Mouse (Mus musculus): ENCODE results near the gene Cd2. TPM values are rescaled to one million over a fixed set of nuclear protein-coding genes. Genes with fewer than 3 reads are reported as not detected.

Gene Cd2
- not detected in 2 replicates for total RNA-seq (2012; rRNA removed)
- not detected for polyA plus RNA-seq (2012; ENCODE audit: insufficient read depth in 1 of 2, insufficient read length in 2 of 2, low read depth in 1 of 2, low replicate concordance in 2 of 2, missing spikeins in 1 of 2)

GRCm38 (mm10) chr3:101287911-101288311, at the start of gene Cd2:
Cd2 (minus strand) TSS chr3:101287939.
- Histone ChIP-seq H3K27ac (ENCODE audit: control insufficient read depth, low read depth, low read length) (no peak within 1 kb of the TSS), H3K9ac (ENCODE audit: control insufficient read depth, low read depth, low read length, poor library complexity, severe bottlenecking) (no peak within 1 kb of the TSS)
- DNase-seq (ENCODE audit: low read depth, low spot score) = no peak

GRCm38 (mm10) chr3:101328617-101329016, 40.9 kb upstream of the Cd2 start:
- Histone ChIP-seq H3K9me3 (replicated peaks; ENCODE audit: insufficient read depth, low read length) (no peaks in the 10 kb centered on the region), H3K4me3 (ENCODE audit: control insufficient read depth in 1 of 2, insufficient read depth in 1 of 2, low read depth in 2 of 2, low read length in 2 of 2) (no peak overlapping the region), H3K4me1 (ENCODE audit: control insufficient read depth in 1 of 2, insufficient read depth in 2 of 2, low read length in 2 of 2) (no peaks in the 10 kb centered on the region), H3K9ac (ENCODE audit: control insufficient read depth, low read depth, low read length, poor library complexity, severe bottlenecking) (no peak overlapping the region), H3K27ac (ENCODE audit: control insufficient read depth, low read depth, low read length) (no peak overlapping the region), H3K27me3 (ENCODE audit: control insufficient read depth in 1 of 2, insufficient read depth in 2 of 2, low read length in 2 of 2) (no peaks in the 10 kb centered on the region), H3K79me2 (ENCODE audit: control insufficient read depth, insufficient read depth, low read length, poor library complexity) (no peaks in the 10 kb centered on the region), H3K36me3 (ENCODE audit: control insufficient read depth in 1 of 2, insufficient read depth in 2 of 2, low read length in 2 of 2) (no peaks in the 10 kb centered on the region)
- DNase-seq (ENCODE audit: low read depth, low spot score) = no peak
- no peak for TF ChIP-seq BHLHE40 (IDR thresholded peaks at IDR 0.05; ENCODE audit: borderline replicate concordance, low read depth, low read length)

More at GRCm38 (mm10) chr3:101287911-101288311, at the start of gene Cd2:
- no peak for TF ChIP-seq USF2 (IDR thresholded peaks at IDR 0.05; ENCODE audit: borderline replicate concordance in 1 of 2, insufficient read depth in 1 of 2, low read depth in 1 of 2, low read length in 2 of 2)
- no peak for TF ChIP-seq TCF12 (IDR thresholded peaks at IDR 0.05; ENCODE audit: low read depth, low read length)
- TF ChIP-seq MXI1 (IDR thresholded peaks at IDR 0.05; ENCODE audit: low read depth, low read length) = no peak
- TF ChIP-seq NRF1 (IDR thresholded peaks at IDR 0.05; ENCODE audit: insufficient read depth, low read depth, low read length, poor library complexity, severe bottlenecking) = no peak
- TF ChIP-seq ZNF384 (IDR thresholded peaks at IDR 0.05; ENCODE audit: low read depth, low read length) = no peak
- no peak for TF ChIP-seq TAL1 (IDR thresholded peaks at IDR 0.05; ENCODE audit: low read length)
- TF ChIP-seq RAD21 (IDR thresholded peaks at IDR 0.05; ENCODE audit: low read depth, low read length) = no peak
- TF ChIP-seq BHLHE40 (IDR thresholded peaks at IDR 0.05; ENCODE audit: borderline replicate concordance, low read depth, low read length) = no peak
- no peak for TF ChIP-seq ZC3H11A (IDR thresholded peaks at IDR 0.05; ENCODE audit: low read depth, low read length)
- no peaks in the 10 kb centered on the region for H3K27me3 ChIP-seq (ENCODE audit: control insufficient read depth in 1 of 2, insufficient read depth in 2 of 2, low read length in 2 of 2)
- H3K36me3 ChIP-seq (ENCODE audit: control insufficient read depth in 1 of 2, insufficient read depth in 2 of 2, low read length in 2 of 2) = no peaks in the 10 kb centered on the region
- H3K4me3 ChIP-seq (ENCODE audit: control insufficient read depth in 1 of 2, insufficient read depth in 1 of 2, low read depth in 2 of 2, low read length in 2 of 2) = no peak within 1 kb of the TSS
- no peaks in the 10 kb centered on the region for H3K79me2 ChIP-seq (ENCODE audit: control insufficient read depth, insufficient read depth, low read length, poor library complexity)
- no peaks in the 10 kb centered on the region for H3K9me3 ChIP-seq (replicated peaks; ENCODE audit: insufficient read depth, low read length)
- H3K4me1 ChIP-seq (ENCODE audit: control insufficient read depth in 1 of 2, insufficient read depth in 2 of 2, low read length in 2 of 2) = no peaks in the 10 kb centered on the region

GRCm38 (mm10) chr3:101327248-101327647, 39.5 kb upstream of the Cd2 start:
- H3K4me1 ChIP-seq (ENCODE audit: control insufficient read depth in 1 of 2, insufficient read depth in 2 of 2, low read length in 2 of 2) = no peaks in the 10 kb centered on the region
- no peaks in the 10 kb centered on the region for H3K9me3 ChIP-seq (replicated peaks; ENCODE audit: insufficient read depth, low read length)
- no peak overlapping the region for H3K9ac ChIP-seq (ENCODE audit: control insufficient read depth, low read depth, low read length, poor library complexity, severe bottlenecking)
- no peak overlapping the region for H3K27ac ChIP-seq (ENCODE audit: control insufficient read depth, low read depth, low read length)
- DNase-seq (ENCODE audit: low read depth, low spot score) = no peak
- H3K4me3 ChIP-seq (ENCODE audit: control insufficient read depth in 1 of 2, insufficient read depth in 1 of 2, low read depth in 2 of 2, low read length in 2 of 2) = no peak overlapping the region
- H3K27me3 ChIP-seq (ENCODE audit: control insufficient read depth in 1 of 2, insufficient read depth in 2 of 2, low read length in 2 of 2) = no peaks in the 10 kb centered on the region
- TF ChIP-seq MEF2A (IDR thresholded peaks at IDR 0.05; ENCODE audit: extremely low read depth, insufficient replicate concordance, low read depth, low read length, poor library complexity, severe bottlenecking) = no peak
- TF ChIP-seq ZMIZ1 (IDR thresholded peaks at IDR 0.05; ENCODE audit: low read depth, low read length) = no peak
- TF ChIP-seq BHLHE40 (IDR thresholded peaks at IDR 0.05; ENCODE audit: borderline replicate concordance, low read depth, low read length) = no peak
- no peak for TF ChIP-seq TAL1 (IDR thresholded peaks at IDR 0.05; ENCODE audit: low read length)
- no peak for TF ChIP-seq E2F4 (IDR thresholded peaks at IDR 0.05; ENCODE audit: borderline replicate concordance, low read depth, low read length)
- no peak for TF ChIP-seq GATA1 (IDR thresholded peaks at IDR 0.05; ENCODE audit: low read depth, low read length)
- no peak for TF ChIP-seq MYB (IDR thresholded peaks at IDR 0.05; ENCODE audit: low read depth, low read length)
- no peak for TF ChIP-seq SIN3A (IDR thresholded peaks at IDR 0.05; ENCODE audit: low read length)
- no peak for TF ChIP-seq CHD2 (IDR thresholded peaks at IDR 0.05; ENCODE audit: low read length)
- no peak for TF ChIP-seq TCF12 (IDR thresholded peaks at IDR 0.05; ENCODE audit: low read depth, low read length)
- no peak for TF ChIP-seq MAFK (IDR thresholded peaks at IDR 0.05; ENCODE audit: borderline replicate concordance, low read depth, low read length)
- TF ChIP-seq POLR2AphosphoS2 (IDR thresholded peaks at IDR 0.05; ENCODE audit: low read length) = no peak
- no peak for TF ChIP-seq ETS1 (IDR thresholded peaks at IDR 0.05; ENCODE audit: low read depth, low read length)
- TF ChIP-seq UBTF (IDR thresholded peaks at IDR 0.05; ENCODE audit: borderline replicate concordance, insufficient read depth, low read depth, low read length) = no peak
- no peak for TF ChIP-seq JUND (IDR thresholded peaks at IDR 0.05; ENCODE audit: low read depth, low read length)
- TF ChIP-seq USF1 (IDR thresholded peaks at IDR 0.05; ENCODE audit: low read depth, low read length) = no peak
- TF ChIP-seq NELFE (IDR thresholded peaks at IDR 0.05; ENCODE audit: low read depth, low read length) = no peak
- H3K36me3 ChIP-seq (ENCODE audit: control insufficient read depth in 1 of 2, insufficient read depth in 2 of 2, low read length in 2 of 2) = no peaks in the 10 kb centered on the region
- H3K79me2 ChIP-seq (ENCODE audit: control insufficient read depth, insufficient read depth, low read length, poor library complexity) = no peaks in the 10 kb centered on the region

Measured in MEL (cell line).